Comparison of ENCODE assay signal across 9 mouse cellular contexts in genomic region chr1:105781391-105782146, GRCm38 (mm10). TPM values are rescaled to one million over a fixed set of nuclear protein-coding genes. Genes with fewer than 3 reads are reported as not detected.
A peak's percentile ranks its signal among the peaks of the same experiment; 100 is the strongest.
DNase-seq lines count a peak whose midpoint lies in the region; ATAC-seq and TF ChIP-seq lines count a peak whose summit lies in the region.
"Had no signal": no experiment of that assay in that cellular context is flagged by ENCODE, and none has a peak within 500 bp of the region (broad histone marks: within the 10 kb centered on the region; RNA-seq: fewer than 3 reads in every experiment).

No protein-coding gene starts in this region.

- no peaks in the 10 kb centered on the region for H3K9me3 ChIP-seq in heart, embryonic 12.5 days (replicated peaks)
- H3K9me3 ChIP-seq in embryonic facial prominence, embryonic 15.5 days (replicated peaks) = no peaks in the 10 kb centered on the region
- no peaks in the 10 kb centered on the region for H3K9me3 ChIP-seq in kidney, embryonic 14.5 days (ENCODE audit: control insufficient read depth, low read length)

- ATAC-seq in heart, embryonic 12.5 days (ENCODE audit: insufficient number of reproducible peaks, low FRiP score) = no peak
- ATAC-seq in embryonic facial prominence, embryonic 15.5 days (ENCODE audit: insufficient number of reproducible peaks, low FRiP score, low TSS enrichment, low read depth) = no peak
- ATAC-seq in kidney, embryonic 14.5 days (ENCODE audit: low FRiP score, low TSS enrichment) = no peak

- no peaks in the 10 kb centered on the region for H3K79me2 ChIP-seq in myocyte (ENCODE audit: control insufficient read depth, insufficient read depth)

- H3K4me2 ChIP-seq in heart, embryonic 12.5 days = peak overlapping the region; percentile 97
- peak overlapping the region; percentile 98 for H3K4me2 ChIP-seq in embryonic facial prominence, embryonic 15.5 days (replicated peaks)
- H3K4me2 ChIP-seq in kidney, embryonic 14.5 days (replicated peaks; ENCODE audit: low read depth, low read length) = peak overlapping the region; percentile 71
- H3K4me2 ChIP-seq in myocyte (ENCODE audit: low read depth) = peak overlapping the region; percentile 56

- peaks cover 48% of the 10 kb centered on the region for H3K27me3 ChIP-seq in heart, embryonic 12.5 days (replicated peaks)
- peaks cover 24% of the 10 kb centered on the region for H3K27me3 ChIP-seq in embryonic facial prominence, embryonic 15.5 days
- peaks cover 12% of the 10 kb centered on the region; the same call in 1 of the 2 replicates for H3K27me3 ChIP-seq in kidney, embryonic 14.5 days (ENCODE audit: control insufficient read depth, insufficient read depth, low read length)
- H3K27me3 ChIP-seq in myocyte (ENCODE audit: control insufficient read depth, insufficient read depth, insufficient read length) = peaks cover 19% of the 10 kb centered on the region

- TF ChIP-seq POLR2A in myocyte (IDR thresholded peaks at IDR 0.05; ENCODE audit: insufficient read length, low read depth) = no peak

- no peak overlapping the region for H3K27ac ChIP-seq in heart, embryonic 12.5 days (ENCODE audit: poor library complexity, severe bottlenecking)
- no peak overlapping the region for H3K27ac ChIP-seq in embryonic facial prominence, embryonic 15.5 days (replicated peaks)
- no peak overlapping the region for H3K27ac ChIP-seq in kidney, embryonic 14.5 days (ENCODE audit: low read depth, low read length)

- H3K4me3 ChIP-seq in heart, embryonic 12.5 days = peak overlapping the region; percentile 61; the same call in 1 of the 2 replicates
- peak overlapping the region; percentile 58 for H3K4me3 ChIP-seq in embryonic facial prominence, embryonic 15.5 days (replicated peaks)
- peak overlapping the region; percentile 45 for H3K4me3 ChIP-seq in kidney, embryonic 14.5 days (ENCODE audit: low read length)
- H3K4me3 ChIP-seq in myocyte = no peak overlapping the region

- DNase-seq in heart, postnatal 14 days = no peak
- peak; percentile 8 for DNase-seq in Muller cell, postnatal 12 days (ENCODE audit: inconsistent ontology term)
- DNase-seq in gastrocnemius, adult 8-10 months (ENCODE audit: low spot score in 2 of 2) = no peak
- DNase-seq in layer of hippocampus, adult 8-10 months (ENCODE audit: low spot score in 2 of 2) = no peak

- intact Hi-C loops in heart, postnatal 14 days (cut with DNase I) = no loop called here

- 30% methylated on average over 12 of the region's 12 CpGs for WGBS in heart, embryonic 12.5 days
- 39% methylated on average over 12 of the region's 12 CpGs for whole genome bisulfite sequencing in embryonic facial prominence, embryonic 15.5 days
- 24% methylated on average over 12 of the region's 12 CpGs for WGBS in kidney, embryonic 14.5 days

- H3K36me3 ChIP-seq in heart, embryonic 12.5 days = no peaks in the 10 kb centered on the region
- no peaks in the 10 kb centered on the region for H3K36me3 ChIP-seq in embryonic facial prominence, embryonic 15.5 days
- no peaks in the 10 kb centered on the region for H3K36me3 ChIP-seq in kidney, embryonic 14.5 days (ENCODE audit: control insufficient read depth, insufficient read depth, low read length)
- H3K36me3 ChIP-seq in myocyte (ENCODE audit: control insufficient read depth, insufficient read depth) = no peaks in the 10 kb centered on the region
- H3K36me3 ChIP-seq: G1E had no signal

- H3K9ac ChIP-seq in heart, embryonic 12.5 days = no peak overlapping the region
- no peak overlapping the region for H3K9ac ChIP-seq in embryonic facial prominence, embryonic 15.5 days
- H3K9ac ChIP-seq in kidney, embryonic 14.5 days (ENCODE audit: low read depth, low read length) = peak overlapping the region; percentile 53; the same call in 1 of the 2 replicates

- H3K4me1 ChIP-seq in heart, embryonic 12.5 days (replicated peaks) = peaks cover 11% of the 10 kb centered on the region
- H3K4me1 ChIP-seq in embryonic facial prominence, embryonic 15.5 days = peaks cover 14% of the 10 kb centered on the region
- no peaks in the 10 kb centered on the region for H3K4me1 ChIP-seq in kidney, embryonic 14.5 days (ENCODE audit: control insufficient read depth, insufficient read depth, low read length)

- H3ac ChIP-seq in myocyte (ENCODE audit: control insufficient read depth, insufficient read length) = no peak overlapping the region

TF ChIP-seq in myocyte, 11 proteins besides CTCF, POLR2A, EP300 and RAD21:
- no peak for TF ChIP-seq CEBPB (IDR thresholded peaks at IDR 0.05; ENCODE audit: insufficient read depth, poor library complexity, severe bottlenecking)
- TF ChIP-seq E2F4 (IDR thresholded peaks at IDR 0.05; ENCODE audit: insufficient read depth) = no peak
- no peak for TF ChIP-seq MYOG (IDR thresholded peaks at IDR 0.05; ENCODE audit: control insufficient read depth in 1 of 3, insufficient read depth in 1 of 3, insufficient read length in 2 of 3, low read depth in 2 of 3)
- TF ChIP-seq TCF3 (IDR thresholded peaks at IDR 0.05; ENCODE audit: insufficient read length, low read depth) = no peak
- no peak for TF ChIP-seq MAX (IDR thresholded peaks at IDR 0.05; ENCODE audit: low read depth)
- no peak for TF ChIP-seq POLR2AphosphoS2 (IDR thresholded peaks at IDR 0.05; ENCODE audit: insufficient read length, low read depth)
- TF ChIP-seq USF1 (IDR thresholded peaks at IDR 0.05; ENCODE audit: low read depth) = no peak
- no peak for TF ChIP-seq TCF12 (IDR thresholded peaks at IDR 0.05; ENCODE audit: insufficient read depth, poor library complexity, severe bottlenecking)
- no peak for TF ChIP-seq MYOD1 (IDR thresholded peaks at IDR 0.05; ENCODE audit: control insufficient read depth in 1 of 3, insufficient read length in 2 of 3, low read depth in 2 of 3)
- TF ChIP-seq REST (IDR thresholded peaks at IDR 0.05; ENCODE audit: insufficient read depth, insufficient read length) = no peak
- TF ChIP-seq SRF (IDR thresholded peaks at IDR 0.05; ENCODE audit: control insufficient read depth, insufficient read length, low read depth) = no peak

RNA-seq across cellular contexts. Expression of gene Tnfrsf11a, which starts 1.1 kb away (rescaled TPM):
- 0.06 and 0.24 TPM in 2 replicates for polyA plus RNA-seq in heart, embryonic 12.5 days (2016; fragmentation: Nextera tagmentation; extraction: Ambion mirVana)
- total RNA-seq in heart, postnatal 14 days (2021) = 1 to 10 TPM; 1.6 to 1.7 TPM
- polyA plus RNA-seq in embryonic facial prominence, embryonic 15.5 days (2015; fragmentation: Nextera tagmentation; extraction: Ambion mirVana) = 1.6 TPM in 2 replicates
- polyA plus RNA-seq in kidney, embryonic 14.5 days (2014; fragmentation: Nextera tagmentation; extraction: Ambion mirVana) = 0.88 and 1.4 TPM in 2 replicates
- polyA plus RNA-seq in myocyte (2012; fragmentation: generic; extraction: Trizol) = 0.06 TPM
- under 1 TPM; 0.44 to 0.65 (median 0.49) TPM for total RNA-seq in gastrocnemius, adult 8-10 months (2022)
- total RNA-seq in layer of hippocampus, adult 8-10 months (2022) = 1 to 10 TPM; 2.1 to 7.0 (median 4.6) TPM
- polyA plus RNA-seq: G1E had no signal
